Mouse (Mus musculus): ENCODE measurements around the gene Fbxl3. TPM values are rescaled to one million over a fixed set of nuclear protein-coding genes. Genes with fewer than 3 reads are reported as not detected.

Gene Fbxl3
- total and polyA plus RNA-seq, 3 experiments: 12.0 to 101 (median 50.8) TPM

- no peak for TF ChIP-seq GATA1 (IDR thresholded peaks at IDR 0.05; ENCODE audit: borderline replicate concordance, low read length)
- TF ChIP-seq POLR2AphosphoS5 (IDR thresholded peaks at IDR 0.05; ENCODE audit: insufficient replicate concordance, low read depth, low read length): no peak
- no peak for TF ChIP-seq CTCF (IDR thresholded peaks at IDR 0.05; ENCODE audit: low read depth, low read length)
- TF ChIP-seq TAL1 (conservative IDR thresholded peaks at IDR 0.05; ENCODE audit: low read depth, low read length): no peak
- TF ChIP-seq GATA2 (IDR thresholded peaks at IDR 0.05; ENCODE audit: borderline replicate concordance, low read depth, low read length): no peak
- DNase-seq (ENCODE audit: low spot score): no peak
- H3K9me3 ChIP-seq (replicated peaks): no peaks in the 10 kb centered on the region
- H3K4me3 ChIP-seq (ENCODE audit: low read depth, low read length): no peak overlapping the region; the same call in 1 of the 2 replicates
- peaks cover 6% of the 10 kb centered on the region for H3K4me1 ChIP-seq (ENCODE audit: insufficient read depth, low read depth, low read length)
- ATAC-seq (ENCODE audit: extremely low read depth, insufficient number of reproducible peaks, low FRiP score, poor library complexity, severe bottlenecking): no peak
- H3K27me3 ChIP-seq (ENCODE audit: insufficient read depth, low read length): peaks cover 4% of the 10 kb centered on the region; the same call in 1 of the 2 replicates
- H3K36me3 ChIP-seq (replicated peaks): no peaks in the 10 kb centered on the region
Observed at GRCm38 (mm10) chr14:103106301-103106700, 6.9 kb upstream of the Fbxl3 start.

- H3K4me1 ChIP-seq (ENCODE audit: insufficient read depth, low read depth, low read length): peaks cover 13% of the 10 kb centered on the region
- ATAC-seq (ENCODE audit: extremely low read depth, insufficient number of reproducible peaks, low FRiP score, poor library complexity, severe bottlenecking) (no peak), DNase-seq (ENCODE audit: low spot score) (no peak)
- no peaks in the 10 kb centered on the region for H3K36me3 ChIP-seq (replicated peaks)
- H3K4me3 ChIP-seq (ENCODE audit: low read depth, low read length): no peak overlapping the region
- no peaks in the 10 kb centered on the region for H3K9me3 ChIP-seq (replicated peaks)
- H3K27me3 ChIP-seq (ENCODE audit: insufficient read depth, low read length): peaks cover 4% of the 10 kb centered on the region; the same call in 1 of the 2 replicates
- TF ChIP-seq GATA1 (IDR thresholded peaks at IDR 0.05; ENCODE audit: borderline replicate concordance, low read length): no peak
Observed at GRCm38 (mm10) chr14:103102731-103103335, 3.5 kb upstream of the Fbxl3 start.

- H3K4me3 ChIP-seq (ENCODE audit: low read depth, low read length): no peak overlapping the region
- TF ChIP-seq CTCF (IDR thresholded peaks at IDR 0.05; ENCODE audit: low read depth, low read length): no peak
- no peak for TF ChIP-seq GATA1 (IDR thresholded peaks at IDR 0.05; ENCODE audit: borderline replicate concordance, low read length)
- ATAC-seq (ENCODE audit: extremely low read depth, insufficient number of reproducible peaks, low FRiP score, poor library complexity, severe bottlenecking): no peak
- peaks cover 2% of the 10 kb centered on the region for H3K36me3 ChIP-seq (replicated peaks)
- H3K27me3 ChIP-seq (ENCODE audit: insufficient read depth, low read length): peaks cover 4% of the 10 kb centered on the region; the same call in 1 of the 2 replicates
- DNase-seq (ENCODE audit: low spot score): no peak
- H3K4me1 ChIP-seq (ENCODE audit: insufficient read depth, low read depth, low read length): peaks cover 16% of the 10 kb centered on the region
- H3K9me3 ChIP-seq (replicated peaks): no peaks in the 10 kb centered on the region
Observed at GRCm38 (mm10) chr14:103102246-103102645, 2.9 kb upstream of the Fbxl3 start.

DNA sequence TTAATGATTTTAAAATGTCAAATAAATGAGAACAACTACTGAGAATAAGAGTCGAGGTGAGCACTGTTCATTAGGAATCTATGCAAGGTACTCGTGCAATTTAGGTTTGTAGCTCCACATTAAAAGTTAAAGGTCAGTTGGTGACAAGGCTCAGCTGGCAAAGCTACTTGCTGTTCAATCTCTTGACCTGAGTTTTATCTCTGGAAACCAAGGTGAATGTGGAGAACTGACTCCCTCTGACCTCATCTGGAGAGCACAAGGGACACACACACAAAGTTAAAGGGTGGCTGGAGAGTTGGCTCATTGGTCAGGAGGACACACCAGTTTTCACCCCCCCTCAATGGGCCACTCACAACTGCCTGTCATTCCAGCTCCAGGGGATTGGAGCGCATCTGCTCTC lies 1.8 kb upstream of the Fbxl3 start:
- H3K9me3 ChIP-seq (replicated peaks): no peaks in the 10 kb centered on the region
- DNase-seq (ENCODE audit: low spot score) (no peak), ATAC-seq (ENCODE audit: extremely low read depth, insufficient number of reproducible peaks, low FRiP score, poor library complexity, severe bottlenecking) (no peak)
- H3K4me1 ChIP-seq (ENCODE audit: insufficient read depth, low read depth, low read length): peaks cover 22% of the 10 kb centered on the region
- TF ChIP-seq GATA2 (IDR thresholded peaks at IDR 0.05; ENCODE audit: borderline replicate concordance, low read depth, low read length): no peak
- no peak overlapping the region for H3K4me3 ChIP-seq (ENCODE audit: low read depth, low read length)
- peaks cover 4% of the 10 kb centered on the region; the same call in 1 of the 2 replicates for H3K27me3 ChIP-seq (ENCODE audit: insufficient read depth, low read length)
- peaks cover 9% of the 10 kb centered on the region for H3K36me3 ChIP-seq (replicated peaks)

DNA sequence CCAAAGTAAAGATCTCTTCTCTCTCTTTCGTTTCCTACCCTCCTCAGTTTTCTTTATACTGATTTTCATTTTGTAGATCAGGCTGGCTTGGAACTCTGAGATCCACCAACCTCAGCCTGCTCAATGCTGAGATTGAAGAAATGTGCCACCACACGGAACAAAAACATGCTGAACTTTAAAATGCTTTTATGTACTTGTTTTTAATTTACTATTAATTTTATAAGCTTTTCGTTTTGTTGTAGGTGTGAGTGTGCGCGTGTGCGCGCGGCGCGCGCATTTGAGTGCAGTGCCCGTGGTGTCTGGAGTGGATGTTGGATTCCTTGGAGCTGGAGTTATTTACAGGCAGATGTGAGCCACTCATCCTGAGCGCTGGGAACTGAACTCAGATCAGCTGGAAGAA lies 930 bp upstream of the Fbxl3 start:
- no peaks in the 10 kb centered on the region for H3K9me3 ChIP-seq (replicated peaks)
- H3K36me3 ChIP-seq (replicated peaks): peaks cover 18% of the 10 kb centered on the region
- H3K27me3 ChIP-seq (ENCODE audit: insufficient read depth, low read length): peaks cover 4% of the 10 kb centered on the region; the same call in 1 of the 2 replicates
- no peak for DNase-seq (ENCODE audit: low spot score)
- peak overlapping the region; percentile 80; the same call in 1 of the 2 replicates for H3K4me3 ChIP-seq (ENCODE audit: low read depth, low read length)
- TF ChIP-seq POLR2AphosphoS5 (IDR thresholded peaks at IDR 0.05; ENCODE audit: insufficient replicate concordance, low read depth, low read length) (no peak), TAL1 (conservative IDR thresholded peaks at IDR 0.05; ENCODE audit: low read depth, low read length) (no peak), GATA1 (IDR thresholded peaks at IDR 0.05; ENCODE audit: borderline replicate concordance, low read length) (no peak)
- no peak for ATAC-seq (ENCODE audit: extremely low read depth, insufficient number of reproducible peaks, low FRiP score, poor library complexity, severe bottlenecking)
- H3K4me1 ChIP-seq (ENCODE audit: insufficient read depth, low read depth, low read length): peaks cover 28% of the 10 kb centered on the region

DNA sequence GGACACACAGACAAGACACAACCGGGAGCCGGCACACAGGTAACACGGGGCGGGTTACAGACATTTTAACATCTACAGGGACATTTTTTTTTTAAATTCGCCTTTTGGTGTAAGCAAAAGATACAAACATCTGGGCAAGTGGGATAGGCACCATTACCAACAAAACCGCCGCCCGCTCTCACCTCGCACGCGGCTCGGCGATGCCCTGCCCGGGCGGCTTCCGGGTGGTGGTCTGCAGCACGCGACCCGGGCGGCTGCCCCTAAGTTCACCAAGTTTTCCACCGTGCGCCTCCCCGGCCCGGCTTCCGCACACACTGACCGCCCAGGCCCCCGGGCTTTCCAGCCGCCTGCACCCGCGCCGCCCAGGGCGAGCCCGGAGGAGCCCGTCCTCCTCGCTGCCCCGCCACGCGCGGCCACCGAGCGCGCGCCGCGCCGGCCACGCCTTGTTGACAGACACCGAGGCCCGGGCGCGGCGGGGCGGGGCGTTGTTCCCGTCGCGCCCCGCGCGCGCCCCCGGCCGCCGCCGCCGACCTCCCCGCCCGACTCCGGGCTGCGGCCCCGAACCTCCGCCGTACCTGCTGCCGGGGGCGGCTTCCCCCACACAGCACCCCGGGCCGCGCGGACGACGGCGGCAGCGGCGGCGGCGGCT lies 655 bp downstream of the Fbxl3 start:
- H3K9me3 ChIP-seq (replicated peaks): no peaks in the 10 kb centered on the region
- H3K4me3 ChIP-seq (ENCODE audit: low read depth, low read length): peak overlapping the region; percentile 80
- H3K36me3 ChIP-seq (replicated peaks): peaks cover 33% of the 10 kb centered on the region
- TF ChIP-seq GATA1 (IDR thresholded peaks at IDR 0.05; ENCODE audit: borderline replicate concordance, low read length): no peak
- TF ChIP-seq GATA2 (IDR thresholded peaks at IDR 0.05; ENCODE audit: borderline replicate concordance, low read depth, low read length): no peak
- no peak for TF ChIP-seq TAL1 (conservative IDR thresholded peaks at IDR 0.05; ENCODE audit: low read depth, low read length)
- TF ChIP-seq CTCF (IDR thresholded peaks at IDR 0.05; ENCODE audit: low read depth, low read length): no peak
- TF ChIP-seq POLR2AphosphoS5 (IDR thresholded peaks at IDR 0.05; ENCODE audit: insufficient replicate concordance, low read depth, low read length): no peak
- peaks cover 41% of the 10 kb centered on the region for H3K4me1 ChIP-seq (ENCODE audit: insufficient read depth, low read depth, low read length)
- DNase-seq (ENCODE audit: low spot score): peak; percentile 87
- 0 out of 2 replicates have a peak, but pooled peaks have one; percentile 17 for ATAC-seq (ENCODE audit: extremely low read depth, insufficient number of reproducible peaks, low FRiP score, poor library complexity, severe bottlenecking)
- peaks cover 4% of the 10 kb centered on the region; the same call in 1 of the 2 replicates for H3K27me3 ChIP-seq (ENCODE audit: insufficient read depth, low read length)

GRCm38 (mm10) chr14:103098213-103098586 lies 1.2 kb downstream of the Fbxl3 start:
- TF ChIP-seq POLR2AphosphoS5 (IDR thresholded peaks at IDR 0.05; ENCODE audit: insufficient replicate concordance, low read depth, low read length): no peak
- no peak for TF ChIP-seq TAL1 (conservative IDR thresholded peaks at IDR 0.05; ENCODE audit: low read depth, low read length)
- no peak for TF ChIP-seq CTCF (IDR thresholded peaks at IDR 0.05; ENCODE audit: low read depth, low read length)
- TF ChIP-seq GATA2 (IDR thresholded peaks at IDR 0.05; ENCODE audit: borderline replicate concordance, low read depth, low read length): no peak
- no peak for TF ChIP-seq GATA1 (IDR thresholded peaks at IDR 0.05; ENCODE audit: borderline replicate concordance, low read length)
- H3K36me3 ChIP-seq (replicated peaks): peaks cover 38% of the 10 kb centered on the region
- ATAC-seq (ENCODE audit: extremely low read depth, insufficient number of reproducible peaks, low FRiP score, poor library complexity, severe bottlenecking) (no peak), DNase-seq (ENCODE audit: low spot score) (no peak)
- H3K27me3 ChIP-seq (ENCODE audit: insufficient read depth, low read length): peaks cover 4% of the 10 kb centered on the region; the same call in 1 of the 2 replicates
- peak overlapping the region; percentile 80 for H3K4me3 ChIP-seq (ENCODE audit: low read depth, low read length)
- peaks cover 45% of the 10 kb centered on the region for H3K4me1 ChIP-seq (ENCODE audit: insufficient read depth, low read depth, low read length)
- H3K9me3 ChIP-seq (replicated peaks): no peaks in the 10 kb centered on the region

Measured in G1E (cell line).